Mouse (Mus musculus) spleen, postnatal 4 days (tissue): ENCODE measurements around the gene Ocel1.

Source experiments
- DNase-seq, 2 experiments: peaks; one replicate each; pipeline ENCODE4 v3.0.0; 2022; ENCODE audit warnings: low spot score in 2 of 2

The Ocel1 gene

DNA sequence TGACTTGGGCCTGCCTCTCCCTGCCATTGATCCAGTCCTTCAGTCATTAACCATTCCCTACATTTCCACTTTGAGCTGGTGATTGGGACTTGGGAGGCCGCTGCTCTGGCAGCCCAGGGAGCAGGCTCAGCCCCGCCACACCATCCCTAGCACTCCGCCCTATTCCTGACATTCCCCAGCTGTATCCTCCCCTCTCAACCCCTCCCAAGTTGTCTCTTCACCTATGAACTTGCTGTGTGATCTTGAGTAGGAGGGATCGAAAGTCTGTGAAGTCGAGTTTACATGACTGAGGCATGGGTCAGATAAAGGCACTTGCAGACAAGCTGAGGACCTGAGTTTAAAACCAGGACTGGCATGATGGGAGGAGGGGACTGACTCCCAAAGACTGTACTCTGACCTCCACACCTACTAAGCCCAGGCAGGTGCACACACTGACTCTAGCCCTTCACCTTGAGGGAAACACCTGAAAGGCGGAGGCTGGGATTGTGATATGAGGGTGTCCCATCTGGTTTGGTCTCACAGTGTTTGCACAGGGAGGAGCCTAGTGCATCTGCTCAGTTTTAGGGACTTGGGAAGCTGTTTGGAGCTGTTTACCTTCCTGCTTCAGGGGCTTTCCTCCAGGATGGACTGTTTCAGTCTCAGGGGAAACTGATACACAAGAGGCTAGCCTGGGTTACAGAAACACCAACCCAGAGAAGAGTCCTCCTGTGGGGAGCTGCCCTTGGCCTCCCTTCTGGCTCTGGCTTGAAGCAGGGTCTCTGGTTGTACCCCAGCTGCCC, 32.2 kb downstream of the Ocel1 start:
- DNase-seq, result no peak

DNA sequence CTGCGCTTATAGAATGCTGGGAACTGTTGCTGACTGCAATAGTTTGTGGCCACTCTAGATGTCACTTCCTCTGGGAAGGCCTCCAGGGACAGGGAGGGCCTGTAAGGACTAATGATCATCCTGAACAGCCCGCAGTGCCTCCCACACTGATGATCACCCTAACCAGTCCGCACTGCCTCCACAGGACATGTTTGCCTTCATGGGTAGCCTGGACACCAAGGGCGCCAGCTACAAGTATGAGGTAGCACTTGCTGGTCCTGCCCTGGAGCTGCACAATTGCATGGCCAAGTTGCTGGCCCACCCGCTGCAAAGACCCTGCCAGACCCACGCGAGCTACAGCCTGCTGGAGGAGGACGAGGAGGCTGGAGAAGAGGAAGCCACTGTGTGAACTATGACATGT, 32.9 kb downstream of the Ocel1 start:
- DNase-seq, result no peak

DNA sequence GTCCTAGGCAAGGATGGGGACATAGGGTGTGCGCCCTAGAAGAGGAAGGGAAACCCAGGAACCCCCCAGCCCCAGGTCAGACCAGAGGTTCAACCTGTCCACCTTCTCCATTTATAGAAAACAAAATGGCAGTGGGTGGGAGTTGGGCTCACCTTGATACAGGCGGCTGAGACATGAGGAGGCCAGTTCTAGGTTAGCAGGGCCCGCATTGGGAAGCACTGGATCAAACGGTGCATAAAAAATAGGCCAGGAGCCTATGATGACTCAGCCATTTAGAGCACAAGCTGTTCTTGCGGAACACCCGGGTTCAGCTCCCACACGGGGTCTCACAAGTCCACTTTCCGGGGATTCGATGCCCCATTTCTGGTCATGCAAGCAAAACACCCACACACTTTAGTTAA, 33.9 kb downstream of the Ocel1 start:
- DNase-seq, result no peak

DNA sequence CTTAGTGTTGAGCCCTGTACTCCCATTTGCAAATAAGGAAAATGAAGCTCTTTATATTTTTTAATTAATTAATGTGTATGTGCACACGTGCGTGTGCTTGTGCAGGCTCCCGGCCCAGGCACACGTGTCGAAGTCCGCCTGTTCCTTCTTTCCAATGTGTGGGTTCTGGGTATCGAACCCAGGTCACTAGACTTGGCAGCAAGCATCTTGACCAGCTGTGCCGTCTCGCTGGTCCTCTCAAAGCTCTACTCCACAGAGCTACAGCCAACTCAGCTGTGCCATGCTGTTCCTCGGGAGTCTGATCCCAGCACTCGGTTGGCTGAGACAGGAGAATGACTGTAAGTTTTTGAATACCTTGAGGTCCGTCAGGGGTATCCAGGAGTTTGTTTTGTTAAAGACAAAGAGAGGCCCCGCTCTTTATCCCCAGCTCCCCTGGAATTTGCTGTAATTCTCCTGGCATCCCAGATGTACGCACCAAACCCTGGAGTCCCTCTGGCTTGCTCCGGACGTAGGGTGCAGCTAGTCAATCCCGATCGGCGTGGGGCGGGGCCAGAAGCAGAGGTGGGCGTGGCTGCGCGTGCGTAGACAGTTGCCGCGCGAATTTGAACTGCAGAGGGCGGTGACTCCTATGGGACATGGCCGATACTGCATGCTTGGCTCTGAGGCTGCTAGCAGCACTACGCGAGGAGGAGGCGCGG, 34.5 kb downstream of the Ocel1 start, which contains the start of gene Ankle1:
Gene Ankle1 (plus strand): TSS at position 610 of the 698 bp plus-strand sequence.
- DNase-seq, result peak; percentile 99

DNA sequence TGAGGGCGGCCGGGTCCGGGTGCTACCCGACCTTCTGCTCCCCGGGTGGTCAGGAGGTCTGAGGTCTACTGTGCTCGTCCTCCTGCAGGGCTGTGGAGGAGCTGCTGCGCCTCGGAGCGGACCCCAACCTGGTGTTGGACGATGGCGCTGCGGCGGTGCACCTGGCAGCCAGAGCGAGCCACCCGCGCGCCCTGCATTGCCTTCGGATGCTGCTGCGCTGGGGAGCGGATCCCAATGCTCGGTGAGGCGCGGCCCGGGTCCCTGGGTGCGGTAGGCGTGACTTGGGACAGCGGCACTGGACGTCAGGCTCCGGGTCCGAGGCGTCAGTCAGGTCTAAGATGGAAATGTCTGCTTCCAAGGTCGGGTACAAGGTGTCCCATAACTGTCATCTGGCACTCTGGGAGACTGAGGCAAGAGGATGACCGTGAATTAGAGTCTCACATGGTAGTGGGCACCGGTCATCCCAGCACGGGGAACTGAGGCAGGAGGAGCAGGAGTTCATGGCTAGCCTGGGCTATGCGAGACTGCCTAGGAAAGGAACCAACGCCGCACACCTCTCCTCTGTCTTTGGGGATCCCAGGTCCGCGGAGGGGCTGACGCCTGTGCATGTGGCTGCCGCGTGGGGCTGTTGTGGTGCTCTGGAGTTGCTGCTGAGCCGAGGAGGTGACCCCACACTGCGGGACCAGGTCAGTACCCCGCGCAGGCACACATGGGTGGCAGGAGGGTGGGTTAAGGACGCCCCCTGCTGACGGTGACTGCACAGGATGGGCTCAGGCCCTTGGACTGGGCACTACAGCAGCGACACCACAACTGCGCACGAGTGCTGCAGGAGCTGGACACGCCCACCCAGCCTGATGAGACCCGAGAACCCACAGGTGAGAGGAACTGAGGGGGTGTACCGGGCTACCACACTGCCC, 35.3 kb downstream of the Ocel1 start:
- DNase-seq, result peak; percentile 86 to 93

DNA sequence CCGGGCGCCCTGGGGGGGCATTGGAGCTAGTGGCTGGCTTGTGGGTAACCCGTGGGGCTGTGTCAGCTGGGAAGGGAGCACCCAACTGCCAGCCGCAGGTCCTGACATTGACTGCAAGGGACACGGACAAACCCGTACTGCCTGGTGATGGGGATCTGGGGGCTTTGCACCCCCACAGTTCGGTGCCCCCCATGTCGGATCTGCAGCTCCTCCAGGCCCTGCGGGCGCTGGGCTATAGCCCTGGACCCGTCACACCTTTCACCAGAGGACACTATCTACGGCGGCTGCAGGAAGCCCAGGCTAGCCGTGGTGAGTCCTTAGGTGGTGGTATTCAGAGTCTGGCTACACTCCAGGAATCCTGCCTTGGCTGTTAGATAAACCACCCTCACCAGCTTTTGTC, 36.3 kb downstream of the Ocel1 start:
- peak; percentile 21 to 65 for DNase-seq

DNA sequence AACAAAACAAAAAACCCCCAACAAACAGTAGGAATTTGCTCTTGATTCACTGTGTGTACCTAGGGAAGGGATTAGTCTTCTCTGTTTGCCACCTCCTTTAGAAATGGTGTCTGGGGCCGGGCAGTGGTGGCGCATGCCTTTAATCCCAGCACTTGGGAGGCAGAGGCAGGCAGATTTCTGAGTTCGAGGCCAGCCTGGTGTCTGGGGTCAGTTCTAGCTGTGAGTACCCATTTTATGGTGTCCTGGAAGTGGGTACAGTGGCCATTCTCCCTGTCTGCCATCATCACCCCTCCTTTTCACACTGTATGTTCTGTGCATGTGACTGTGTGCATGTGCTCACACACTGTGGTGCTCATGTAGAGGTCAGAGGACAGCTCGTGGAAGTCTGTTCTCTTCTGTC, 37.1 kb downstream of the Ocel1 start:
- peak in 1 of 2 experiments; percentile 8 for DNase-seq

DNA sequence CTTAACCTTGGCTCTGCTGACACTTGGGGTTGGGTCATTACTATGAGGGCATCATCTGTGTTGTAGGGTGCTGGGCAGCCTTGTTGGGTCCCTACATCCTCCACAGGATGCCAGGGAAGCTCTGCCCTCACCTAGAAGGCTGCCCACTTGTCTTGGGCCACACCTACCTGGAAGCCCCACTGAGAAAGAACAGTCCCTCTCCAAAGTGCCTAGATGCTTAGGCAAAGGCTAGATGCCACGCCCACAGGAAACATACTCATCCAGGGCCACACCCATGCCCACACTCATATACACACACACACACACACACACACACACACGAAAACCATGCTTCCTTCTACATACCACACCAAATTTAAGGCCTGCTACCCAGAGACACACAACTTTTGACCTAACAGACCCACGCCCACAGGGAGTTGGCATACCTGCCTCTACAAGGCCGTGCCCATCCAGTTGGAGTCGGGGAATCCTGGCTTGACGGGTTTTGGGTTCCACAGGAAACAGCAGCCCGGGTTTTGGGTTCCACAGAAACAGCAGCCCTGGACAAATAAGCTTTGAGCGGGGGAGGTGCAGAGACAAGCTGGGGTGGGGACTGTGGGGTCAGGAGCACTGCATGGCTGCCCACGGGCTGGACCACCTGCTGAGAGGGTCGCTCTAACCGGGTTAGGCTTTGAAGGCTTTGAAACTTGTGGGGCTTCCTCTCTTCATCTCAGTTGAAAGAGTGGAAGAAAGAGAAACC, 40.6 kb downstream of the Ocel1 start:
- peak in 1 of 2 experiments; percentile 61 for DNase-seq

DNA sequence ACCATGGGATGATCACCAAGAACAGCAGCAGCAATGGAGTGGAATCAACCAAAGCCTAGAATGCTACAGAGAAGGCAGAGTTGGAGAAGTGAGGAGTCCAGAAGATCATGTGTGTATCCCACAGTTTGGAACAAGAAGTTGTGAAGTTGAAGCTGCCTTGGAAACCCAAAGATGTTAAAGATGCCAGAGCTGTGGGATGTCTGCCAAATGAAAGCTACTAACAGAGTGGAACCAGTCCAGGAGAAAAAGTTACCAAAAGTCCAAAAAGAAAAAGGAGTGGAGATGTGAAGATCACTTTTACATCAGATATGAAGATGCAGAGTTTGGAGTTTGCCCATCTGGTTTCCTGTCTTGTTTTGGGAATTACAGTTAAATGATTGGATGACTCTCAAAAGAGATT, 51.0 kb downstream of the Ocel1 start:
- no peak for DNase-seq
